In the genomic region with DNA sequence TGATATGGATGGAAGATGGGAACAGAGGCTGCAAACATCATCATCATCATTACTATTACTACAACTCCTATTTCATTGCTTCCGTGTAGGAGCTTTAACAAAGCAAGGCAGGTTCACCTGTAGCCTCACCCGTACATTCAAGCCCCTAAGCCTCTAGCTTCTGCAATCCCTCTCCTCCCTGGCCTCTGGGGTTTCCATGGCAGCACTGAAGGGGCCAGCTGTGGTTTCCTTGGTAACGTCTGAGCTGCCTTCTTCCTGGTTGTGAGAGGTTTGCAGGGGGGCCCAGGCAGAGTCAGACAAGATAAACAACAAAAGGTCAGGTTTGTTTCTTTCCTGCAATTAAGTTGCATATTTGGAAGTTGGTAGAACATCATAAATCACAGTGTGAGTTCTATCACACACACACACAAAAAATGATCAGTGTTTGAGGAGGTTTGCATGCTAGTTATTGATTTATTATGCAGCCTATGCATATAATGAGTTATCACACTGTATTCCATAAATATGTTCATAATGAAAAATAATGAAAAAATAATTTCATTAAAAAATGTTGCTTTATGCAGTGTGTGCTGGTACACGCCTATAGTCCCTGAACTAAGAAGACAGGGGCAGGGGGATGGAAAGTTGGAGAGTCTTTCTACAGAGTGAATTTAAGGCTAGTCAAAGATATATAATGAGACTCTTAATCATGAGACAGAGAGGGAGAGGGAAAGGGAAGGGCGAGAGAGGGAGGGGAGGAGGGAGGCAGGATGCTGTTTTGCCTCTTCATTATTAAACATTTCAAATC, we compare ENCODE assay signal across 10 mouse cellular contexts.
DNase-seq lines count a peak whose midpoint lies in the region; ATAC-seq lines count a peak whose summit lies in the region.
"Had no signal": no experiment of that assay in that cellular context is flagged by ENCODE, and none has a peak within 500 bp of the region (broad histone marks: within the 10 kb centered on the region; RNA-seq: fewer than 3 reads in every experiment).

No protein-coding gene starts in this region.

- DNase-seq in kidney, adult 9 months: no peak
- DNase-seq in embryo, embryonic 11 days: peak; percentile 78
- DNase-seq in neural tube, embryonic 10.5 days (ENCODE audit: extremely low spot score, low spot score): peak; percentile 67
- no peak for DNase-seq in right cerebral cortex, postnatal 36 days (ENCODE audit: low spot score in 2 of 2)
- no peak for DNase-seq in testis, postnatal 14 days (ENCODE audit: low spot score)
- no peak for DNase-seq in left cerebral cortex, adult 18-20 months (ENCODE audit: low spot score in 2 of 2)
- DNase-seq: lung, postnatal 10 days had no signal

- H3K27ac ChIP-seq in kidney, embryonic 15.5 days: peak overlapping the region; percentile 51; the same call in 1 of the 2 replicates
- peak overlapping the region; percentile 23; the same call in 1 of the 2 replicates for H3K27ac ChIP-seq in hindbrain, embryonic 16.5 days (ENCODE audit: low read depth, low read length)

- H3K36me3 ChIP-seq in kidney, embryonic 15.5 days: no peaks in the 10 kb centered on the region
- H3K36me3 ChIP-seq in hindbrain, embryonic 16.5 days (ENCODE audit: control insufficient read depth, insufficient read depth, low read length): no peaks in the 10 kb centered on the region

- ATAC-seq in kidney, embryonic 15.5 days (replicated peaks; ENCODE audit: low FRiP score): peak; percentile 84
- peak; percentile 91 for ATAC-seq in hindbrain, embryonic 16.5 days

- H3K27me3 ChIP-seq in kidney, embryonic 15.5 days: no peaks in the 10 kb centered on the region
- H3K27me3 ChIP-seq in hindbrain, embryonic 16.5 days (replicated peaks; ENCODE audit: control insufficient read depth, insufficient read depth, low read length): no peaks in the 10 kb centered on the region

- no peak overlapping the region for H3K4me2 ChIP-seq in kidney, embryonic 15.5 days
- H3K4me2 ChIP-seq in hindbrain, embryonic 16.5 days (ENCODE audit: low read length): no peak overlapping the region

- H3K9me3 ChIP-seq in kidney, embryonic 15.5 days (replicated peaks): no peaks in the 10 kb centered on the region
- no peaks in the 10 kb centered on the region for H3K9me3 ChIP-seq in hindbrain, embryonic 16.5 days (ENCODE audit: control insufficient read depth, low read length)

- no peak overlapping the region for H3K4me3 ChIP-seq in kidney, embryonic 15.5 days (replicated peaks)
- H3K4me3 ChIP-seq in hindbrain, embryonic 16.5 days (ENCODE audit: low read length): no peak overlapping the region
- H3K4me3 ChIP-seq: erythroblast, embryonic 14.5 days had no signal

- WGBS in kidney, embryonic 15.5 days: 21% methylated on average over 5 of the region's 5 CpGs
- 34% methylated on average over 5 of the region's 5 CpGs for WGBS in hindbrain, embryonic 16.5 days

- peaks cover 29% of the 10 kb centered on the region for H3K4me1 ChIP-seq in kidney, embryonic 15.5 days
- H3K4me1 ChIP-seq in hindbrain, embryonic 16.5 days (ENCODE audit: control insufficient read depth, insufficient read depth, low read depth, low read length): peaks cover 7% of the 10 kb centered on the region

- H3K9ac ChIP-seq in kidney, embryonic 15.5 days: no peak overlapping the region
- peak overlapping the region; percentile 3; the same call in 1 of the 2 replicates for H3K9ac ChIP-seq in hindbrain, embryonic 16.5 days (ENCODE audit: low read depth, low read length)

Comparison
In these comparisons a context has a peak if more than half of its experiments do, and no peak if none do; other contexts are left out.
1. DNase-seq: peak in embryo, embryonic 11 days (single experiment) and neural tube, embryonic 10.5 days (single experiment); none in kidney, adult 9 months (single experiment), right cerebral cortex, postnatal 36 days (0 of 2), testis, postnatal 14 days (single experiment) and left cerebral cortex, adult 18-20 months (0 of 2).